ENCODE assay signal across 8 mouse cellular contexts in the genomic region with DNA sequence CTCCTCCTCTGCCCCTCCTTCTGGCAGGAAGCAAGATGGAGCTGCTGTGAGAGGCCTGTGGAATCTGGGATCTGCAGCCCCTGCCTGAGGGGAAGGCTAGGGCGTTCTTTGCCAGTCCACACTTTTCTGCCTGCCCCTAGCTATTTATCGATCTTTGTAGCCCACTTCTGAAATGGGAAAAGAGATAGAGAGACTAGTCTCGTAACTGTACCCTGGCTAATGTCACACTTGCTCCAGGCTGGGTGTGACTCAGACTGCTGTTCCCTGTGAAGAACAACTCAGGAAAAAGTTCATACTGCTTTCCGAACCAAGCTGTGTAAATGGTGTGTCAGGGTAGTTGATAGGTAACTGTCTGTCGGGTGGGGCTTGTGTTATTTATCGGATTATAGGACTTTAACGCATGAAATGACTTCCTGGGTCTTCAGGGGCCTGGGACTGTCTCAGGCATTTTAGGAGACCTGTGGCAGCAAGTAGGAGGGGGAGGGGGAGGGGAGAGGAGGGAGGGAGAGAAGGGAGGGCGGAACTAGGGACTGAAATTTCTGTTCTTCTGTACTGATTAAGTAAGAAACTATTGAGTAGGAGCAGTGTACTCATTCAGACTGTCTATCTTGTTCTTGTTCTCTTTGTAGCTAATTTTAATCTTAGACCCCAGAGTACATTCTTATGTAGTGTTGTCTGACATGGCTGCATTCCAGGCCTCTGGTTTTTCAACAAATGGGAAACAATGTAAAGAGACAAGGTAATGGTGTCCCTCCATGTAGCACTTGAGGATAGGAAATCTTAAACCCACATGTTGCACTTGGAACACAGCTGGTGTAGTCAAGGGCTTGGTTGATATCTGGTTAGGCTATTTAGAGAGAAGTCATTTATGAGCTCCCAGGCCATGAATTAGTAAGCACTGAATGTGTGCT. TPM values are rescaled to one million over a fixed set of nuclear protein-coding genes. Genes with fewer than 3 reads are reported as not detected.
DNase-seq lines count a peak whose midpoint lies in the region; ATAC-seq and TF ChIP-seq lines count a peak whose summit lies in the region.

No protein-coding gene starts in this region.

- TF ChIP-seq POLR2A in small intestine, adult 2 months (IDR thresholded peaks at IDR 0.05; ENCODE audit: low read depth, low read length), result no peak

- no peak for ATAC-seq in megakaryocyte, adult 5-6 weeks (ENCODE audit: poor library complexity, severe bottlenecking)
- ATAC-seq in hindbrain, postnatal 0 days, result no peak
- no peak for ATAC-seq in liver, postnatal 0 days

- WGBS in forebrain, embryonic 10.5 days, result 40% methylated on average over 8 of the region's 8 CpGs
- WGBS in hindbrain, postnatal 0 days, result 37% methylated on average over 8 of the region's 8 CpGs
- 12% methylated on average over 8 of the region's 8 CpGs for WGBS in liver, postnatal 0 days (ENCODE audit: insufficient replicate concordance)
- WGBS in small intestine, adult 2 months, result 8% methylated on average over 8 of the region's 8 CpGs

- H3K27me3 ChIP-seq in megakaryocyte, embryonic 14.5 days (replicated peaks), result no peaks in the 10 kb centered on the region
- H3K27me3 ChIP-seq in forebrain, embryonic 10.5 days (ENCODE audit: poor library complexity, severe bottlenecking), result peaks cover 15% of the 10 kb centered on the region
- H3K27me3 ChIP-seq in hindbrain, postnatal 0 days (ENCODE audit: insufficient read depth, low read length), result no peaks in the 10 kb centered on the region
- H3K27me3 ChIP-seq in liver, postnatal 0 days (ENCODE audit: insufficient read depth, low read length), result no peaks in the 10 kb centered on the region
- H3K27me3 ChIP-seq in small intestine, adult 2 months (ENCODE audit: control insufficient read depth, insufficient read depth, low read length), result no peaks in the 10 kb centered on the region

- TF ChIP-seq EP300 in liver, postnatal 0 days (IDR thresholded peaks at IDR 0.05; ENCODE audit: low read depth), result no peak

- peak overlapping the region; percentile 92 for H3K27ac ChIP-seq in forebrain, embryonic 10.5 days
- no peak overlapping the region for H3K27ac ChIP-seq in hindbrain, postnatal 0 days
- peak overlapping the region; percentile 87 for H3K27ac ChIP-seq in liver, postnatal 0 days (ENCODE audit: low read depth)
- H3K27ac ChIP-seq in small intestine, adult 2 months (ENCODE audit: insufficient read depth, low read depth, low read length), result peak overlapping the region; percentile 93

- peak overlapping the region; percentile 80 for H3K4me2 ChIP-seq in hindbrain, postnatal 0 days (ENCODE audit: low read depth, low read length)
- H3K4me2 ChIP-seq in liver, postnatal 0 days (ENCODE audit: low read depth, low read length), result peak overlapping the region; percentile 86

- peak; percentile 17 for DNase-seq in forebrain, embryonic 10.5 days (ENCODE audit: extremely low spot score, low spot score)
- no peak for DNase-seq in hindbrain, postnatal 0 days (ENCODE audit: low spot score)
- DNase-seq in liver, postnatal 0 days, result peak; percentile 28
- no peak for DNase-seq in frontal cortex, adult 2 months (ENCODE audit: extremely low spot score in 1 of 2, low spot score in 1 of 2)
- no peak for DNase-seq in urinary bladder, postnatal 4 days (ENCODE audit: low spot score in 2 of 2)

- peaks cover 46% of the 10 kb centered on the region for H3K36me3 ChIP-seq in megakaryocyte, embryonic 14.5 days (replicated peaks; ENCODE audit: low read length)
- no peaks in the 10 kb centered on the region for H3K36me3 ChIP-seq in forebrain, embryonic 10.5 days (replicated peaks)
- H3K36me3 ChIP-seq in hindbrain, postnatal 0 days (ENCODE audit: insufficient read depth, low read length), result no peaks in the 10 kb centered on the region
- H3K36me3 ChIP-seq in liver, postnatal 0 days (replicated peaks; ENCODE audit: insufficient read depth, low read length), result no peaks in the 10 kb centered on the region
- no peaks in the 10 kb centered on the region for H3K36me3 ChIP-seq in small intestine, adult 2 months (ENCODE audit: control insufficient read depth, insufficient read depth, low read length)

- peak overlapping the region; percentile 99 for H3K4me3 ChIP-seq in megakaryocyte, embryonic 14.5 days (replicated peaks)
- peak overlapping the region; percentile 85 for H3K4me3 ChIP-seq in forebrain, embryonic 10.5 days
- peak overlapping the region; percentile 93 for H3K4me3 ChIP-seq in hindbrain, postnatal 0 days (ENCODE audit: low read length)
- H3K4me3 ChIP-seq in liver, postnatal 0 days (ENCODE audit: low read depth, low read length), result peak overlapping the region; percentile 83
- H3K4me3 ChIP-seq in small intestine, adult 2 months (ENCODE audit: low read depth, low read length), result peak overlapping the region; percentile 86

- H3K4me1 ChIP-seq in megakaryocyte, embryonic 14.5 days, result peaks cover 76% of the 10 kb centered on the region
- H3K4me1 ChIP-seq in forebrain, embryonic 10.5 days, result peaks cover 25% of the 10 kb centered on the region
- no peaks in the 10 kb centered on the region for H3K4me1 ChIP-seq in hindbrain, postnatal 0 days (ENCODE audit: insufficient read depth, low read length)
- peaks cover 32% of the 10 kb centered on the region for H3K4me1 ChIP-seq in liver, postnatal 0 days (ENCODE audit: insufficient read depth)
- peaks cover 8% of the 10 kb centered on the region; the same call in 1 of the 2 replicates for H3K4me1 ChIP-seq in small intestine, adult 2 months (ENCODE audit: control insufficient read depth, insufficient read depth, insufficient read length, low read length)

- peaks cover 3% of the 10 kb centered on the region; the same call in 1 of the 2 replicates for H3K9me3 ChIP-seq in megakaryocyte, embryonic 14.5 days
- no peaks in the 10 kb centered on the region for H3K9me3 ChIP-seq in forebrain, embryonic 10.5 days
- no peaks in the 10 kb centered on the region for H3K9me3 ChIP-seq in hindbrain, postnatal 0 days (ENCODE audit: low read length)
- H3K9me3 ChIP-seq in liver, postnatal 0 days (ENCODE audit: low read length), result no peaks in the 10 kb centered on the region

- TF ChIP-seq CTCF in hindbrain, postnatal 0 days (IDR thresholded peaks at IDR 0.05; ENCODE audit: low read depth), result no peak
- no peak for TF ChIP-seq CTCF in liver, postnatal 0 days (IDR thresholded peaks at IDR 0.05; ENCODE audit: low read depth)
- no peak for TF ChIP-seq CTCF in small intestine, adult 2 months (IDR thresholded peaks at IDR 0.05; ENCODE audit: extremely low read depth, insufficient read length, insufficient replicate concordance, low read depth, low read length)

- H3K9ac ChIP-seq in hindbrain, postnatal 0 days (replicated peaks; ENCODE audit: low read length), result peak overlapping the region; percentile 81
- peak overlapping the region; percentile 86 for H3K9ac ChIP-seq in liver, postnatal 0 days (replicated peaks)

RNA-seq across cellular contexts. Expression of gene Vcl, which starts 1.5 kb away (rescaled TPM):
- 76.3 and 106 TPM in 2 replicates for polyA plus RNA-seq in megakaryocyte, embryonic 14.5 days (2012; ENCODE audit: insufficient read depth, low replicate concordance)
- 149 and 152 TPM in 2 replicates for total RNA-seq in megakaryocyte, adult 5-6 weeks (2015)
- 117 and 128 TPM in 2 replicates for total RNA-seq in megakaryocyte, adult 5-6 weeks (2017)
- 28.4 and 30.7 TPM in 2 replicates for polyA plus RNA-seq in forebrain, embryonic 10.5 days (2016; fragmentation: Nextera tagmentation; extraction: Ambion mirVana)
- total RNA-seq in hindbrain, postnatal 0 days (2014; rRNA removed), result 24.3 and 26.5 TPM in 2 replicates
- 9.8 and 10.4 TPM in 2 replicates for polyA plus RNA-seq in hindbrain, postnatal 0 days (2015; fragmentation: Nextera tagmentation; extraction: Ambion mirVana)
- polyA plus RNA-seq in liver, postnatal 0 days (2015; fragmentation: Nextera tagmentation; extraction: Ambion mirVana), result 9.3 and 11.6 TPM in 2 replicates
- polyA plus RNA-seq in small intestine, adult 2 months (2012; rRNA removed), result 10.7 and 18.5 TPM in 2 replicates
- 24.8 and 25.3 TPM in 2 replicates for polyA plus RNA-seq in frontal cortex, adult 2 months (2012; rRNA removed)

Comparison
In these comparisons a context has a peak if more than half of its experiments do, and no peak if none do; other contexts are left out.
1. DNase-seq: peak in forebrain, embryonic 10.5 days (single experiment) and liver, postnatal 0 days (single experiment); none in hindbrain, postnatal 0 days (single experiment), frontal cortex, adult 2 months (0 of 2) and urinary bladder, postnatal 4 days (0 of 2).
2. Peak in every context shown above with its lines, with median percentiles within 50 percentile points of each other: H3K4me3 ChIP-seq.